Mouse (Mus musculus) testis, adult 2 months (tissue): ENCODE results near the gene Nos1ap.

ENCODE experiments used
- CTCF ChIP-seq: fragments of 200-500 bp; IDR thresholded peaks from 2 replicates; pipeline ENCODE4 v1.5.1; 2012; ENCODE audit warnings: low read depth, mild to moderate bottlenecking, inconsistent platforms, low read length, moderate library complexity; ENCODE audit not compliant: control insufficient read depth, insufficient read depth, insufficient replicate concordance
- POLR2A ChIP-seq: fragments of 200-500 bp; IDR thresholded peaks from 2 replicates; pipeline ENCODE4 v1.6.1; 2012; ENCODE audit warnings: low read depth, mild to moderate bottlenecking, inconsistent platforms, low read length, moderate library complexity; ENCODE audit not compliant: control insufficient read depth

- TF ChIP-seq CTCF = no peak
- TF ChIP-seq POLR2A = no peak
These were observed 132.0 kb downstream of the Nos1ap start for GRCm38 (mm10) chr1:170457673-170458072.
